Mouse (Mus musculus): Measurements from ENCODE around the gene Smarcb1.
"Not testable (repeated sequence)": the region's sequence is repeated elsewhere in the genome, so short reads cannot be mapped to it uniquely, and the experiment has no call there.

Gene Smarcb1

DNA sequence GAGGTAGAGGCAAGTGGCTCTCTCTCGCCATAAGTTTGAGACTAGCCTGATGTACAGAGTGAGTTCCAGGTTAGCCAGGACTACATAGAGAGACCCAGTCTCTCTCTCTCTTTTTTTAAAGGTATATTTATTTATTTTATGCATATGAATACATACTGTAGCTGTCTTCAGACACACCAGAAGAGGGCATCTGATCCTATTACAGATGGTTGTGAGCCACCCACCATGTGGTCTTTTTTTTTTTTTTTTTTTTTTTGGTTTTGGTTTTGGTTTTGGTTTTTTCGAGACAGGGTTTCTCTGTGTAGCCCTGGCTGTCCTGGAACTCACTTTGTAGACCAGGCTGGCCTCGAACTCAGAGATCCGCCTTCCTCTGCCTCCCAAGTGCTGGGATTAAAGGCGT is 33.9 kb downstream of the Smarcb1 start:
- not testable (repeated sequence) for DNase-seq

DNA sequence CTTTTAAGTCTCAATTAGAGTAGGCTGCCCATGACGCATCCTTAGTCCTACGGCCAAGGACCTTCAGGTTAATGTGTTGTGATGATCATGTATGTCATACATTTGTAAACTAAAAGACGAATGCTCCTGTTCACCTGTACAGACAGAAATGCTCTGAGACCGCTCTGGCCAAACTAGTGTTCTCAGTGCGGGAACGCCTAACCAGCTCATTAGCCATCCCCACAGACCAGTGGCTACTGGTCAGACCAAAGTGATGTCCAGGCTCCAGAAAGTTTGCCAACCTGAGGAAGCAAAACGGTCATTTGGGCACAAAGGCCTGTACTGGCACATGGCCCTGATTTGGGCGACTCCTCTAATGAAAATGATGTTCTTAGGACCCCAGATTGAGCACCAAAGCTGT is 36.7 kb downstream of the Smarcb1 start:
- no peak for DNase-seq

DNA sequence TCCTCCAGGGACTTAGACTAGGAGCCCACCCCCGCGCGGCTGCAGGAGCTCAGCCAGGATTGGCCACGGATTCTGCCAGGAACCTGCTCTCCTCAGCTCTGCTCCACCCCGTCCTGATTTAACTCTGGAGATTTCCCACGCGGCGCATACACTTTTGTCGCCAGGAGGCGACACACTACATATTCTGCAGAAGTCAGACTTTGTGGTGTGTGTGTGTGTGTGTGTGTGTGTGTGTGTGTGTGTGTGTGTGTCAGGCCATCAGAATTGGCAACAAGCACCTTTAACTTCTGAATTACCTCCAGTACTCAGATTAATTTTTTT is 38.2 kb downstream of the Smarcb1 start:
- peak; percentile 83 to 87 for DNase-seq

DNA sequence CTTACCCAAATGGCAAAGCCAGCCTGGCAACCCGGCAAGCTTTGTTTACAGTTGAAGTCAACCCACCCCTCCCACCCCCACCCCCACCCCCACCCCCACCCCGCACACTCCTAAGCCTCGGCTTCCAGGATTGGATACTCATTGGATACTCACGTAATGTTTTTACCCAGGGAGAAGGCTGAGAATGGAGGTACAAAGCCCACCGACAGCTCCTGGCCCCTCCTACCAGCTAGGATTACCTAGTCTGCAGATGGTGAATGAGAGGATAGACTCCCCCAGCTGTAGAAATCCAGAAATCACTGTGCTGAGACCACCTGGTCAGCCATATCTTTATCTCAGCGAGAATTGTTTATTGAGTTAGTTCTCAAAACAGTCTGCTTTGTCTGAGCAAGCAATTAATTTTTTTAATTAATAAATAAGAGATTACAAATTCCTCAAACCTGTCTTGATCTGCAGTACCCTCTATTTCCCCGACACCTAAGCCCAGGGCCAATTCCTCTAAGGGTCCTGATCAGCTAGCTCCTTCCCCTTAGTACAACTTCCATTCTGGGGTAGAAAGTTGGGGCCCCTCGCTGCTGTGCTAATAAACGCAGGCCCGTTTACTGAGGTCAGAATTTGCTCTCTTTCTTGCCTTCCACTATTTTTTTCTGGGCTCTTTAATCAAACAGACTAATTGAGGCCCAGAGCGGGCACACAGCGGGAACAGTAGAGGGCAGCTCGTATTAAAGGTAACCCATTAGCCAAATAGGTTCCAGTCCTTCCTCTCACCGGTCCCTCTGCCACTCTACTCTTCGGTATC is 38.8 kb downstream of the Smarcb1 start:
- no peak for DNase-seq

DNA sequence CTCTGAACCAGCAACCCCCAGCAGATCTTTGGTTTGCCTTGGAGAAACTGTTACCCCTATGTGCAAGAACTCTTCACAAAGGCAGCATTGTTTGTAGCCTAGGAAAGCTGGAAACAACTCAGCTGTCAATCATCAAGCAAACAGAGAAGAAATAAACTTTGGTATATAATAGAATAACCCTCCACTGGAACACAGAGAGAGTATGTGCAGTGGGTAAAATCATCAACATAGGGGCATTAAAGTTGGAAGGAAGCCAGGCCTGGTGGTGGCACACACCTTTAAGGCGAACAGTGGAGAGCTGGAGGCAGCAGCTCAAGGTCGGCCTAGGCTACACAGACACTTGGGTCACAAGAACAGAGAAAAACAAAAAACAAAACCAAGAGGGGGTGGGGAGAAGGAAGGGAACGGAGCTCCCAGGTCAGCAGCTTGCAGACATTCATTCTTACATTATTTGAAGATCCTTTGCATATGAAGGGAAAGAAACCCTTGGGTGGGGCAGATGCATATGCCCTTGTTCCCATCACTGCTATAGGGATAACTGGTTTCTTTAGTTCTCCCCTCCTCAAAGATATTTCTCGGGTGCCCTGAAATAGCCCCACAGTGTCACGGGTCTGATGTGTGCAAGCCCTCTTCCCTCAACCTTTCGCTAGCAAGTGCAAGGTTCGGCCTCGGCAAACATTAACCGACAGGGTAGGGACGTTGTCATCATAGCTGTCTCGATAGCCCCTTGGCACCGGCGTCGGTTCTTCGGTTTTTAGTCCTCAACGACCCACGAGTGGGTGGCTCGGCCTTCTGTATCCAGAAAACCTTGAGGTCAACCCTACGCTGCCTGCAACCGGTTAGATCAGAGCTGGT is 39.6 kb downstream of the Smarcb1 start:
- no peak for DNase-seq

DNA sequence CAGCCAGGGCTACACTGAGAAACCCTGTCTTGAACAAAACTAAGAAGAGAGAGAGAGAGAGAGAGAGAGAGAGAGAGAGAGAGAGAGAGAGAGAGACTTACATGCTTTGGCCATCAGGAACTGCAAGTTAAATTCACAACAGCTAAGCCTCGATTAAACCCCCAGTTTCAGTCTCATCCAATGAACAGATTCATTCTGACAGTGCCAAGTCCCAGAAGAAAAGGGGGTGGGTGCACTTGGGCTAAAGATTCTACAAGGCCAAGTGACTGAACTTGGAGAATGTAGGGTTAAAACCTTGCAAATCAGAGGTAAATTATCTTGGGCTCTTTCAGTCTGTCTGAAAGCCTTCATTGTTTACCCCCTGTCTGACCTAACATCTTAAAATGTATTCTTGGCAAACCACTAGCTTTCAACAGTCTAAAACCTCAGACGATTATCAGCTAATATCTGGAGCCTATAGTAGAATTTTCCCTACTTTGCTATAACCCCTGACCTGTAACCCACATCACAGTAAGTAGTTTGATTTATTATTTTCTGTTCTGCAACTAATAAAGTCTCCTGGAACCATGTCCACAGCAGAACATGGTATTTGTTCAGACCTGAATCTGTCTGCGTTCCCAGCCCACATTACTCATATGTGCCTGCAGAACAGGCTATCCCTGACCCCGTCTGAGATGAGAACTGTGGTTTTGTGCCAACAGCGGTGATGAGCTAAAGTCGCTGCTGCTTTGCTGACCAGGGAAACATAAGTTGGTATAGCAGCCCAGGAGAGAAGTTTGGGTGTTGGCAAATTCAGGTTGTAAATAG is 40.4 kb downstream of the Smarcb1 start:
- DNase-seq, result no peak

DNA sequence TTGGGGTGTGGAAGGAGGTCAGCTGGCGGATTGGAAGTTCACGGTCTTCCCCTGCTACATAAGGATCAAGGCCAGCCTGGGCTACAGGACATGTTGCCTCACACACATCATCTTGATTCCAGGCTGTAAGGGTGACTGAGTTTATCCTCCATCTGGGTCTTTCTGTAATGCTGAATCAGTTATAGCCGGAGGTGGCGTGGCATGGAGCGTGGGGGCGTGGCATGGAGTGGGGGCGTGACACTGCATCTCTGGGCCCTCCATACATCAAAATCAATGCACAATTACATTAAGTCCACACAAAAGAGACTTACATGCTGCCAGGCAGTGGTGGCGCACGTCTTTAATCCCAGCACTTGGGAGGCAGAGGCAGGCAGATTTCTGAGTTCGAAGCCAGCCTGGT is 41.1 kb downstream of the Smarcb1 start:
- DNase-seq, result no peak

DNA sequence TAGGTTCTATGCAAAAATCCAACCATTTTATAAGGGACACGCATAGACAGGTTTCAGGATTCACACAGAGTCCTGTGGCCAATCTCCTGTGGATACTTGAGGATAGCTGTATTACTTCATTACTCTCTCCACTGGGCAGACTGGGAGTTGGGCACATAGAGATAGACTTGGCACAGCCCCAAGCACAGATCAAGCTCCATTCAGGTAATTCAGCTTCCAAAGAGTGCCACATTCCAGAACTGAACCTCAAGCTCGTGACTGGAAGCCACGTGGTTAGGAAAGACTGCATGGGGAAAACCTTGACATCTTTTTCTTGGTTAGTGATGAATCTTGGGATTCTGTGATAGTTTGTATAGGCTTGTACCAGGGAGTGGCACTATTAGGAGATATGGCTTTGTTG is 42.6 kb downstream of the Smarcb1 start:
- no peak for DNase-seq

DNA sequence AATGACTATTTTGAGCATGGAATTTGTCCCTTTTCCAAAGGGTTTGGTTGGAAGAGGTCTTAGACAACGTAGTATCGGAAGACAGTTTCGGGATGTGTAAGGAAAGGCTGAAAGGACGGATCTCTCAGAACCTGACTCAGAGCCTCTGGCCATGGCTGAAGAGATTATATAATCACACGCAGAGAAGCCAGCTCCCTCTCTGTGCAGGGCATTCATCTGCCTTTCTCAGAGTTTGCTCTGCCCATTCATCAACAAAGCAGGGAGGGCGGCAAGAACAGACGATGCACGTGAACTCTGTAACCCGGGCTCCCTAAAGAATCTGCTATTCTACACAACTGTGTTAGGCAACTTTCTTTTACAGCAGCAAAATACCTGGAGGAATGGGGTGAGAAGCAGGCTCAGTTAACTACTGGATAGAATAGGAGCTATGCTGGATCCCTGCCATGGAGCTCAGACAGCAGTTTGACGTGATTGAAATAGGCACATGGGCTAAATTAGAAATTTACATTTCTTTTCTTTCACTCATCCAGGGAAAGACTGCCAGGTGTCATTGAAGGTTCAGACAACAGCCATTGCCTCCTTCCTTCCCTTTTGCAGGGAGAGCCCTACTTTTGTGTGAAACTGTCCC is 47.8 kb downstream of the Smarcb1 start:
- peak; percentile 63 to 75 for DNase-seq

DNA sequence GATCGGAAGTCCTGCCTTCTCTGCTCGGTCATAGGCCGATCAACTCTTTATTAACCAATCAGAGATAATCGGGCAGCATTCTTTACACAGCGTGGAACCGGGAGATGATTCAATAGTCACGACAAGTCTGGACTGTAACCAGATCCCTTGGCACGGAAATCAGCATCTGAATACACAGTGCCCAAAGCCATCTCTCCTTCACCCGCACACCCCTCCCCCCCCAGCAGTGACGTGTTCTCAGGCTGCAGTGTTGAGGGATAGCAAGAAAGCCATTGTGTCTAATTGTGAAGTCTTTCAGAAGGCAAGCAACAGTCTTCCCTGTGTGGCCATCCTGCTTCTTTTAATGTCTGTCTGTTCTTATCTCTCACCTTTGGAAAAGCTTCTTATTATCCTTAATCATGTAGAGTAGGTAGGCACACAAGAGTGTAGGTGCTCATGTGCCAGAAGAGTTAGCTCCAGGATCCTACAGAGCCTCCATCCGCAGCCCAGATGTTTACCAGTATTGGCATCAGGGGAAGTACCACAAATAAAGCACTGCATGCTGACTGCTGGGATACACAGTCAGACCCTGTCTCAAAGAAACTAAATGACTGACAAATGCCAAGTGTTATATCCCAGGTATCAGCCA is 48.4 kb downstream of the Smarcb1 start:
- DNase-seq, result peak; percentile 98 to 99

DNA sequence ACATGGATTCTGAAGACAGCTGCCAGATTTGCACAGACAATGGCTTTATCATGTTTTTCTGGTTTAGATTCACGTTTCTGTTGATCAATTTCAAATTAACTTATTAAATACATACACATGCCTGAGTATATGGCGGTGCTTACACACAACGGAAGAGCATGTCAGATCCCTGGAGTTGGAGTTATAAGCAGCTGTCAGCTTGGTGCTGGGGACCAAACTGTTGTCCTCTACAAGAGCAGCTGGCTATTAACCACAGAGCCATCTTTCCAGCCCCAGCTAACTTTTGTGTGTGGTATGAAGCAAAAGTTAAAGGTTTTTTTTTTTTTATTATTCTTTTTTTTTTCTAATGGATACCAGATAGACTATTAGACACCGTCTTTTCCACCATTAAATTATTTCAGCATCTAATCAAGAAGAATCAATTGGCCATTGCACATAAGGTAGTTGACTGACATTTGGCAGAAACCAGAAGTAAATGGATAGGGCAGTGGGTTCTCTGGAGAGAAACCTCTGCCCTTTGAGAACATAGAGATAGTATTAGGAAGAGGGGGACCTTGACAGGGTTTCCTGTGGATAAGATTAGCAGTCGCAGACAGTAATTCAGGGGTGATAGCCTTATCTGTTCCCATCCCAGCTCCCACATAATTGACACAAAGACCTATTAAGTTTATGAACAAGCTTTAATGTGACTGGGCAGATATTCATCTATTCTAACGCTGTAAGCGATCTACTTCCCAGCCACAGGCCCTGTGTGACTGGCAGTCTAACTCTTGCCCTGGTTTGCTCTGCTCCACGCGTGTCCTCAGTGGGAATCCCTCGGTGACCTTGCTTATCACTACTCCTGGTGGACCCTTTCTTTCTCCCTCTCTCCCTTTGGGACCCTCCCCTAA is 49.1 kb downstream of the Smarcb1 start:
- no peak for DNase-seq

DNA sequence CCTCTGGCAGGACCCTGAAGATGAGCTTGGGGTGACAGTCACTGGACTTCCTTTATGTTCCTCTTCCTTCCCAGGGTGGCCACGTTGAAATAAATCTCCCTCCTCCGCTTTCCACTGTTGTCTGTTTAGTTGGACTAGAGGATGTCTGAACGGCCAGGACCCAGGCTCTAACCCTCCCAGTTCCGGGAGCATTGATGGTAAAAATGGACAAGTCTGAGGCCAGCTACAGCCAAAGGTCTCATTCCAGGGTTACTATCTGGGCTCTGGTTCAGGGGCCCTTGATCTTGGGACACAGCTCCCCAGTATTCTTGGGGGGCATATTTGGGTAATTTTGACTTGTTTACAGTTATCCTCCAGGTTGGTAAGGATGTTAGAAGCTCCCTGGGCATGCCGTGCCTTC is 59.8 kb downstream of the Smarcb1 start:
- no peak for DNase-seq

DNA sequence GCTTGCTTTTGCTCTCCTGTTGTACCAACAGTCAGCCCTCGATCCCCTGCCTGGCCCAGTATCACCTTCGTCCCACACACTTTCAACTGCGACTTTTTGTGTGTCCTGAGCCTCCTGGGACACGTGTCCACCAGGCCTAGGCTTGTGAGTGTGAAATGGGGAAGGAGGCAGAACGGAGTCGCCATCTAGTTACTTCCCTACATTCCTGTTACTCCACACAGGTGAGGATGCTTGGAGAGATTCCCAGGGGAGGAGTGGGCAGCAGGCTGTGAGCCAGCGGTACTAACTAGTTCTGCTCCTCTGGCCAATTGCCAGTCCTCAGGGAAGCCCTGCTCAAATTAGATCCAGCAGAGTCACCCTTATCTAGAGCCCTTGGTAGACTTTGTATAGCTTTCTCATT is 60.7 kb downstream of the Smarcb1 start:
- DNase-seq, result peak; percentile 52 to 61

DNA sequence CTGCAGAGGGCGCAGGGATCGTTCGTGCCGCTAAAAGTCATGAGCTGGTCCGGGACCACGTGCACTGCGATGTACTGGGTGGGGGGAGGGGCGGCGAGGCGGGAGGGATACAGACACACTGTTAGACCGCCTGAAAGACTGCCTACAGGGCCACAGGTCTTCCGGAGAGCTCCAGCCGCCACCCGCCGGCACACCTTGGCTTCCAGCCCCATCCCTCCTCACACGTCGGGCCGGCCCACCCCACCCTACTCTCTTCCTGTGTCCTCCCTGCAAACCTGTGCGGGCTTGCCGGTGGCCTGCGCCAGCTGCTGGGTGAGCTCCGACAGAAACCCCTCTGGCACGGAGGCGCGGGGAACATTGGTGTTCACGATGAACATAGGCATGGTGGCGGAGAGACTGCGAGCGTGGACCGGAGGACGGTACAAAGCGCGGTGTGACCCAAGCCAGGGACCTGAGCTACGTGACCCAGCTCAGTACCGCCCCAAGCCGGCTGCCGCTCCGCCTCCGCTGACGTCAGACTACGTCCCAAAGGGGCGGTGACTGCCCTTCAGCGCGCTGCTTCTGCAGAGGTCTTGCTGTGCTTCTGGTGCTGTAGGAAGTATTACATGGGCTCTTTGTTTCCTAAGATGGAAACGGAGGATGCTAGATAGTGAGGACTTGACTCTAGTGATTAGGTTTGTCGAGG is 61.5 kb downstream of the Smarcb1 start, which contains the start of gene Mif:
TSS of gene Mif (minus strand) at position 455 of the 685 bp plus-strand sequence.
- peak; percentile 87 to 92 for DNase-seq

DNA sequence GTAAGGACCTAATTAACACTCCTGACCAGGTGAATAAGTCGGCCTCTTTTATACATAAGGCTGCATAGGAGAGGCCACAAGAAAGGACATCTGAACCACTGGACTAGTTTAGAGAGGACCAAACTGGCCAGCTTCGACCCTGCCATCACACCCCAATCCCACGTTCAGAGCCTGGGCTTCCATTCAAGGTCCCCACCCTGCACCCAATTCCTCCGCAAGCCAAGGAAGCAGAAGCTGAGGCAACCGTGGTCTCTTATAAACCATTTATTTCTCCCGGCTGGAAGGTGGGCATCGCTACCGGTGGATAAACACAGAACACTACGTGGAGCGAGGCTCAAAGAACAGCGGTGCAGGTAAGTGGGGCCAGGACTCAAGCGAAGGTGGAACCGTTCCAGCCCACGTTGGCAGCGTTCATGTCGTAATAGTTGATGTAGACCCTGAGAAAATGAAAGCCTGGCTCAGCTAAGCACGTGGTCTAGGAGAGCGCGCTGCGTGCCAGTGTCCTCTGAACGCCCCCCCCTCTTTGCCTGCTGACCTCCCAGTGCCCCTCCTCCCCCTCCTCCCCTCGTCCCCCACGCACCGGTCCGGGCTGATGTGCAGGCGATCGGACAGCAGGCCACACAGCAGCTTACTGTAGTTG is 62.2 kb downstream of the Smarcb1 start:
- peak; percentile 66 to 73 for DNase-seq

DNA sequence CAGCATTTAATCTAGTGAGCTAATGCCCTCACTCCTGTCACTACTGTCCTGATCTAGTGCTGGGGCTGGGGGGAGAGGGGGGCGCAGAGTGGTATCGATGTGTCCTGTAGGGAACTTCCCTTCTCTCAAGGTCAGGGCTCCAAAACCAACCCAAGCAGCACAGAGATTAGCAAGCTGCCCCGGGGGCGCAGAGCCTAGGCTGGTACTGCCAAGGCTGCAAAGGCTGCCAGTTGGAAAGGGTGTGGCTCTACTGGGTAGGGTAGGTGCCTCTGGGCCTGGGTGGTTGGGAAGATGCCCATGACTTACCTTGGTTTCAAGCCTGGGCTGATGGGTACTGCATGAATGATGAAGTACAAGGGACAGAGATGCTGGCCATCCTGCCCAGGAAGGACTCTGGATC is 63.8 kb downstream of the Smarcb1 start:
- DNase-seq, result no peak

DNA sequence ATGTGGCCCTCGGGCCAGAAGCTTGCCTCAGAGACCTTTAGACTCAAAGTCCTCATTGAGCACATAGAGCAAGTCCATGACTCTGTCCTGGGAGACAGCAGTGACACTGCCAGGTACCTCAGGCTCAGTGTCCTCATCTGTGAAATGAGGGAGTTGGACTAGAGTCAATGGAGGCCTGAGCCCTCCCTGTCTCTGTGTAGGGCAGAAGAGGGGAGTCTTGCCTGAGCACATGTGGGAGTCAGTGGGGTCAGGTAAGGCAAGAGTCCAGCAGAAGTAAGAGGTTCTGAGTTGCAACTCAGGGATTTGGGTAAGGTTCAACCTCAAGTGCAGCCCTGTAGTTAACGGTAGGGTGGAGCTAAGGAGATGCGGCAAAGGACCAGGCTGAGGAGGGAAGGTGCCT is 64.4 kb downstream of the Smarcb1 start:
- DNase-seq, result no peak

DNA sequence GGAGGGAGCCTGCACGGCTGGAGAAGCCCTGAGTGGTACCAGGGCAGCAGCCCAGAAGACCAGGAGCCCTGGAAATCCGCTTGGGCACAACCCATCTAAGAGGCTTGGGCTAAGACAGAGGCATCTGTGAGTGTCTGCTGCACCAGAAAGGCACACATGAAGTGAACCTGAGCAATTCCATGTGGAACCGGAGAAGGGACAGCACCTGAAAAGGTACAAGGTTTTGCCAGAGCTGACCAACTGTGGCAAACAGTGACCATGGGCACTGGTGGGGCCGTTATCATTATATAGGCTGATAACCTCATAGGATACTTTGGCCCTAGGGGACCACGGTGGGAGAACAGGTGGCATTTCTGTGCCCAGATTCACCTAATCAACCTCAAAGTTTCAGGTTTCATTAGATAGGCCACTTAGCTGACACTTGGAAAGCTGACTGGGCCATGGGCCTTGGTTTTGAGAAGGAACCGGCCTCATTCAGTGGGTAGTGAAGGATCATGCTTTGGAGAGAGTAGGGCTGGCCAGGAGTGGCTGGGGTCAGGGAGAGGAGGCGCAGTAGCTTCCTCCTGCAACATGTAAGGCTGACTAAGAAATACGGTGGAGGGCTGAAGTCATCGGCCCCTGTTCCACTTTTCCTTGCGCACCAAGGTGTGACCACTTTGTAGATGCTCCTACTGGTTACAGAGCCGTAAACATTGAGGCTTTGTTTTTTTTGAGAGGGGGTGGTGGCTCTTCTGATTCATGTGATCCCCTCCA is 65.1 kb downstream of the Smarcb1 start:
- DNase-seq, result no peak

DNA sequence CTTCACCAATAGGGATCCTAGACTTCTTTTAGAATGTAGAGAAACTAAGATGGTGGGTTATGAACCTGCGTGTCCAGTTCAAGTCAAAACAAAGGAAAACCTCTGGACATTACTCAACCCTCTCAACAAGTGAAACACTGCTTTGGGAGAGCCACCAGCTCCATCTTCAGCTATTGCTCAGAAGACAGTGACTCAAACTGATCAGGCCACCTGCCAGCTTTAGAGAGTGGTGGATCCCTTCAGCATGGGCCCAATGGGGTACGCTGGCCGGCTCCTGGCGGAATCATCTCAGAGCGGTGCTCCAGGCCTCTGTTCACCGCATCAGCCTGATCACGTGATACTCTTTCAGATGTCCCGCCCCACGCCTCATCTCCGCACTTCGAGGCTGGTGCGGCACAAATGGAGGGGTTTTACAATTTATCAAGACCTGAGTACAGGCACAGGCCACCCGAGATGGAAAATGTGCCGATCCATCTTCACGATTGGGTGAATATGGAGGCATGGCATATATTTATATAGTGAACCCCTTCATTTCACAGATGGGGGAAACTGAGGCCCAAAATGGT is 65.9 kb downstream of the Smarcb1 start:
- DNase-seq, result no peak
